Mouse (Mus musculus) embryonic facial prominence, embryonic 14.5 days (tissue): ENCODE measurements at regions not wholly inside any gene's neighbourhood (a gene's known extent, or its start where the extent isn't known, plus 50 kb on each side); places are given as distances from the start of the nearest gene placed in this dataset.

ENCODE experiments used
- ATAC-seq: fragments of 200-750 bp; cut with Nextera tagmentation; 2 replicates; pipeline ENCODE4 v1.8.0; 2017; ENCODE audit warnings: low read depth, moderate number of reproducible peaks, moderate TSS enrichment
- DNase-seq: peaks from one replicate; pipeline ENCODE4 v3.0.0-alpha.2; 2015; ENCODE audit warnings: low spot score
- H3K27ac ChIP-seq: fragments of 300-500 bp; sonication (generic); replicated peaks from 2 replicates; pipeline ENCODE4 v1.5.1; 2014; ENCODE audit warnings: low read depth, mild to moderate bottlenecking, low read length, moderate library complexity
- H3K27me3 ChIP-seq: fragments of 300-500 bp; sonication (generic); replicated peaks from 2 replicates; pipeline ENCODE4 v1.6.1; 2014; ENCODE audit warnings: low read length; ENCODE audit not compliant: control insufficient read depth, insufficient read depth
- H3K36me3 ChIP-seq: fragments of 300-500 bp; sonication (generic); 2 replicates; pipeline ENCODE4 v1.6.1; 2014; ENCODE audit warnings: low read length, mixed read lengths; ENCODE audit not compliant: control insufficient read depth, insufficient read depth
- H3K4me1 ChIP-seq: fragments of 300-500 bp; sonication (generic); 2 replicates; pipeline ENCODE4 v1.6.1; 2014; ENCODE audit warnings: antibody characterized with exemption, low read length; ENCODE audit not compliant: control insufficient read depth, insufficient read depth
- H3K4me2 ChIP-seq: fragments of 300-500 bp; sonication (generic); 2 replicates; pipeline ENCODE4 v1.6.1; 2014; ENCODE audit warnings: low read depth, mild to moderate bottlenecking, low read length, moderate library complexity, mixed read lengths
- H3K4me3 ChIP-seq: fragments of 300-500 bp; sonication (generic); 2 replicates; pipeline ENCODE4 v1.5.1; 2014; ENCODE audit warnings: low read depth, mild to moderate bottlenecking, low read length
- H3K9ac ChIP-seq: fragments of 300-500 bp; sonication (generic); 2 replicates; pipeline ENCODE4 v1.6.1; 2014; ENCODE audit warnings: low read depth, mild to moderate bottlenecking, low read length, moderate library complexity, mixed read lengths
- H3K9me3 ChIP-seq: fragments of 300-500 bp; sonication (generic); 2 replicates; pipeline ENCODE4 v1.6.1; 2016; ENCODE audit warnings: low read length; ENCODE audit not compliant: control insufficient read depth
- WGBS: fragments of 180-500 bp; shearing (Covaris S2); extraction: QIAGEN DNeasy Blood & Tissue Kit; methylation state at CpG from one replicate; pipeline ENCODE4 v1.1.7; 2014; 5-methylcytosine and 5-hydroxymethylcytosine counted together

DNA sequence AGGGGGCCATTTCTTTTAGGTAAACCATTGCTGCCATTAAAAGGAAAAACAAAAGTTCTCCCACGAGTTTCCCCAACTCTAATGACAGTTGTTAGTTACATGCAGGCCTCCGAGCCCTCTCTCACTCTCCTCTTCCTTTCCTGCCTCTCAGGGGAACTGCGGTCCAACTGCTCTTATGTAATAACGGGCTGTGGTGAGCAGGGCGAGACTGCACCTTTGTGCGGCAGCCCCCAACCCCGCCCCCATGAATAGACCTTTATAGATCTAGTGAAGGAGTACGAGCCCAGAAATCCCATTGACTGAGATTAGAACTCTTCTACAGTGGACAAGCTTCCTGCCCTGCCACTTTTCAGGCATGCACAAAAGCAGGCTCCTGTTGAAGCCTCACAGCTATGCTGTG lies 81.8 kb upstream of the Pcgf5 start:
- 54% methylated on average over 8 of the region's 8 CpGs for WGBS

DNA sequence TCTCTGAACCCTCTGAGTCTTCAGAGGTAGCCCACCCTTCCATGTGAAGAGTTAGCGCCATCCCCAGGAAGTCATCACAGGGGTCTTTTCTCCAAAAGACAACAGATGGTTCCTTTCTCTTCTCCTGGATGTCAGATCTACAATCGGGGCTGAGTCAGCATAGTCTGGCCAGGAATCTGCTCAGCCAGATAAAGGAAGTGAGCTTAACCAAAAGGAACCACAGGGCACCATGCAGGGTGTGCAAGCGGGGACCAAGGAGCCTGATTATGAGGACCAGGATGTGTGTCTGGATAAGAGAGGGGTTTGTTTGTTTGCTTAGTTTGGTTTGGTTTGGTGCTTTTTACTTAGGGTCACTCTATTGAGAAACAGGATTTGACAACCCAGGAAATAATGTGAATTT lies 74.6 kb upstream of the Pcgf5 start:
- DNase-seq (no peak), ATAC-seq (no peak)
- Histone ChIP-seq H3K4me1 (no peaks in the 10 kb centered on the region), H3K4me3 (no peak overlapping the region), H3K27ac (no peak overlapping the region), H3K9ac (no peak overlapping the region), H3K4me2 (no peak overlapping the region), H3K9me3 (no peaks in the 10 kb centered on the region), H3K36me3 (no peaks in the 10 kb centered on the region), H3K27me3 (no peaks in the 10 kb centered on the region)
- 58% methylated on average over 3 of the region's 3 CpGs for WGBS

More for the DNA sequence above, 81.8 kb upstream of the Pcgf5 start:
- ATAC-seq (no peak), DNase-seq (no peak)
- Histone ChIP-seq H3K4me1 (no peaks in the 10 kb centered on the region), H3K27ac (no peak overlapping the region), H3K27me3 (no peaks in the 10 kb centered on the region), H3K9me3 (no peaks in the 10 kb centered on the region), H3K9ac (no peak overlapping the region), H3K36me3 (no peaks in the 10 kb centered on the region), H3K4me3 (no peak overlapping the region), H3K4me2 (no peak overlapping the region)

DNA sequence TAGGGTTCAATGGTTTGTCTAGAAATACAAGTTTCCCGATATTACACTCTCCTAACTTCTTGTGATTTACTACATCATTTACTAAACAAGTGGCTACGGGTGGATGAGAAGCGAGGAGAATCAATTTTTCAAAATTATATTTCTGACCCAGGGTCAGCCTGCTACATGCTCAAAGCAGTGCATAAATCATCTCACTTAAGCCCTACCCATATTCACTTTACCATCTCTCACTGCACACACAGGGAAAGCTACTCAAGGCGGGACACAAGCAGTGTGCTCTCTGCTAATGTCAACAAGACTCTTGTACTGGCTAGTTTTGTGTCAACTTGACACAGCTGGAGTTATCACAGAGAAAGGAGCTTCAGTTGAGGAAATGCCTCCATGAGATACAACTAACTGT lies 62.6 kb upstream of the Pcgf5 start:
- H3K36me3 ChIP-seq: no peaks in the 10 kb centered on the region
- no peak overlapping the region for H3K9ac ChIP-seq
- H3K4me1 ChIP-seq: no peaks in the 10 kb centered on the region
- no peak overlapping the region for H3K4me3 ChIP-seq
- no peak overlapping the region for H3K4me2 ChIP-seq
- H3K9me3 ChIP-seq: no peaks in the 10 kb centered on the region
- no peak overlapping the region for H3K27ac ChIP-seq
- ATAC-seq (no peak), DNase-seq (no peak)
- H3K27me3 ChIP-seq: no peaks in the 10 kb centered on the region
- 82% methylated on average over 4 of the region's 4 CpGs for WGBS

DNA sequence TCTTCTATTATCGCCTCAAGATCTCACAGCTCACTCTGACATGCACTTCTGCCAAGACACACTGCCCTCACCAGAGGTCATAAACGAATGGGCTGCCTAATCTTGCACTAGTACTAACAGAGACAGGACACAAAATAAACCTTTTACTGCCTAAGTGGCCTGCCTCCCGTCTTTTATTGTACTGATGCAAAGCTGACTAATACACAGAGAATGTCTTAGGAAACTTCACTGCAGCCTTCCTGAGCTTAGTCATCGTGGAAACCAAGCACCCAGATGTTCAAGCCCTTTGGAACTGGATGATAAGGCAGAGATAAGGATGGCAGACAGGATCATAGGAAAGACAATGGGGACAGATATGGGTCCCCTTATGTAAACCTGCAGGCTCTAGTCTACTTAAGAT lies 57.3 kb upstream of the Pcgf5 start:
- H3K4me2 ChIP-seq: no peak overlapping the region
- H3K9ac ChIP-seq: no peak overlapping the region
- H3K36me3 ChIP-seq: no peaks in the 10 kb centered on the region
- no peaks in the 10 kb centered on the region for H3K27me3 ChIP-seq
- no peak overlapping the region for H3K4me3 ChIP-seq
- WGBS: 64% methylated on average over 4 of the region's 4 CpGs
- no peaks in the 10 kb centered on the region for H3K9me3 ChIP-seq
- DNase-seq: no peak
- no peak overlapping the region for H3K27ac ChIP-seq
- H3K4me1 ChIP-seq: no peaks in the 10 kb centered on the region
- no peak for ATAC-seq

DNA sequence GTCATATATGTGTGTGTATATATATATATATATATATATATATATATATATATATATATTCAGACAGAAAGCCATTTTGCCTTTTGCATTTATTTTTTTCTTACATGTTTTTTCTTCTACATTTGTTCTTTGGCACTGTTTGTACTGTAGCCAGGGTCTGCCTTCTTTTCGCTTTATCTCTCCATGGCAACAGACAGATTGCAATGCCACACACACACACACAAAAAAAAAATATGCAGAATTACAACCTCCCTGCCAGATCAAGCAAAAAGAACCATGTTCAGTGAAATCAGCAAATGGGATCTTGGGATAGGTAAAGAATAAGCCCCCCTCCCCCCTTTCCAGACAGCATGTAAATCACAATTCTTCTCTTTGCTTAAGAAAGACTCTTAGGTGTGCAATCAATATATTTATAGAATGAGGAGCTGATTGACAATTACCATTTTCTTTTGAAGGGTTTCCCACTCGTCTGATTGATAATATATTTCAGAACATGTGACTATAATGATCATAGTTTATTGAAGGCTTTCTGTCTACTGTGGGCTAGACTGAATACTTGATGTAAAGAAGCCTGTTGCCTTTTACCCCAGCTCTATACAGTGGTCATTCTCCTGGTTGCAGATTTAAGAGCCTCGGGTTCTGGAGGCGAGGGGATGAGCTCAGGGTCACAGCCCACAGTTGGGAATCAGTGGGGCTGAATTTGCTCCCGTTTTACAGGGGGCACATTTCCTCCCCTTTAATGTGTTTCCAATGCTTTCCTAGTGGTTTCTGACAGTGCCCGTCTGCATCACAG lies 54.7 kb upstream of the Pcgf5 start:
- no peaks in the 10 kb centered on the region for H3K4me1 ChIP-seq
- H3K36me3 ChIP-seq: no peaks in the 10 kb centered on the region
- H3K9ac ChIP-seq: no peak overlapping the region
- H3K27me3 ChIP-seq: no peaks in the 10 kb centered on the region
- H3K4me3 ChIP-seq: no peak overlapping the region
- H3K27ac ChIP-seq: no peak overlapping the region
- DNase-seq (no peak), ATAC-seq (no peak)
- 47% methylated on average over 6 of the region's 6 CpGs for WGBS
- H3K9me3 ChIP-seq: no peaks in the 10 kb centered on the region
- H3K4me2 ChIP-seq: no peak overlapping the region
